Mouse (Mus musculus) liver, postnatal 0 days (tissue): Measurements from ENCODE around the gene Thap12. TPM values are rescaled to one million over a fixed set of nuclear protein-coding genes. Genes with fewer than 3 reads are reported as not detected.

ENCODE experiments used
- ATAC-seq: fragments of 200-750 bp; cut with Nextera tagmentation; 2 replicates; pipeline ENCODE4 v1.8.0; 2017; ENCODE audit warnings: mild to moderate bottlenecking, moderate library complexity
- DNase-seq: peaks from one replicate; pipeline ENCODE4 v3.0.0-alpha.2; 2016
- H3K27ac ChIP-seq: fragments of 300-500 bp; sonication (generic); 2 replicates; pipeline ENCODE4 v1.5.1; 2014; ENCODE audit warnings: antibody characterized with exemption, moderate library complexity, mild to moderate bottlenecking, low read depth
- H3K27me3 ChIP-seq: fragments of 300-500 bp; sonication (generic); 2 replicates; pipeline ENCODE4 v1.6.1; 2014; ENCODE audit warnings: low read length, control low read depth, mixed read lengths; ENCODE audit not compliant: insufficient read depth
- H3K36me3 ChIP-seq: fragments of 300-500 bp; sonication (generic); replicated peaks from 2 replicates; pipeline ENCODE4 v1.6.1; 2014; ENCODE audit warnings: mild to moderate bottlenecking, control low read depth, low read length, moderate library complexity, mixed read lengths; ENCODE audit not compliant: insufficient read depth
- H3K4me1 ChIP-seq: fragments of 300-500 bp; sonication (generic); 2 replicates; pipeline ENCODE4 v1.6.1; 2014; ENCODE audit warnings: antibody characterized with exemption, mild to moderate bottlenecking, control low read depth; ENCODE audit not compliant: insufficient read depth
- H3K4me2 ChIP-seq: fragments of 300-500 bp; sonication (generic); 2 replicates; pipeline ENCODE4 v1.6.1; 2014; ENCODE audit warnings: low read depth, mild to moderate bottlenecking, low read length, moderate library complexity, mixed read lengths
- H3K4me3 ChIP-seq: fragments of 300-500 bp; sonication (generic); 2 replicates; pipeline ENCODE4 v1.5.1; 2014; ENCODE audit warnings: low read depth, low read length
- H3K9ac ChIP-seq: fragments of 300-500 bp; sonication (generic); replicated peaks from 2 replicates; pipeline ENCODE4 v1.6.1; 2014; ENCODE audit warnings: mild to moderate bottlenecking, moderate library complexity
- H3K9me3 ChIP-seq: fragments of 300-500 bp; sonication (generic); 2 replicates; pipeline ENCODE4 v1.6.1; 2016; ENCODE audit warnings: mild to moderate bottlenecking, control low read depth, low read length, mixed read lengths
- CTCF ChIP-seq: sonication (generic); IDR thresholded peaks from 2 replicates; pipeline ENCODE4 v1.5.1; 2016; ENCODE audit warnings: antibody characterized with exemption, low read depth
- EP300 ChIP-seq: IDR thresholded peaks from 2 replicates; pipeline ENCODE4 v1.6.1; 2016; ENCODE audit warnings: antibody characterized with exemption, low read depth, mild to moderate bottlenecking
- WGBS: fragments of 180-500 bp; shearing (Covaris S2); extraction: QIAGEN DNeasy Blood & Tissue Kit; methylation state at CpG from one replicate; pipeline ENCODE4 v1.1.7; 2014; ENCODE audit not compliant: insufficient replicate concordance; 5-methylcytosine and 5-hydroxymethylcytosine counted together
- polyA plus RNA-seq: library from polyadenylated mRNA; unstranded; fragments of >200 nt; fragmentation: Nextera tagmentation; extraction: Ambion mirVana; gene quantifications from 2 replicates; pipeline ENCODE4 v1.2.1, GENCODE M21; 2015

Gene Thap12
- polyA plus RNA-seq, 1 experiment from 2014 or later = 15.7 TPM

- no peak overlapping the region for H3K4me3 ChIP-seq
- no peaks in the 10 kb centered on the region for H3K27me3 ChIP-seq
- no peaks in the 10 kb centered on the region for H3K9me3 ChIP-seq
- no peaks in the 10 kb centered on the region for H3K36me3 ChIP-seq
- H3K4me1 ChIP-seq = 0 out of 2 replicates have a peak, but pooled peaks cover 4% of the 10 kb centered on the region
- no peak overlapping the region; the same call in 1 of the 2 replicates for H3K27ac ChIP-seq
- no peak for DNase-seq
- ATAC-seq = peak; percentile 33; the same call in 1 of the 2 replicates
- TF ChIP-seq EP300 = no peak
- no peak for TF ChIP-seq CTCF
- 53% methylated on average over 24 of the region's 24 CpGs for WGBS
- no peak overlapping the region for H3K9ac ChIP-seq
- no peak overlapping the region for H3K4me2 ChIP-seq
These were observed 9.9 kb upstream of the Thap12 start for GRCm38 (mm10) chr7:98692761-98693546.

- H3K27me3 ChIP-seq = no peaks in the 10 kb centered on the region
These were observed 8.9 kb upstream of the Thap12 start for GRCm38 (mm10) chr7:98694046-98694445.

GRCm38 (mm10) chr7:98697496-98697895 is 5.4 kb upstream of the Thap12 start:
- 16% methylated on average over 2 of the region's 2 CpGs for WGBS
- Histone ChIP-seq H3K4me1 (peaks cover 7% of the 10 kb centered on the region; the same call in 1 of the 2 replicates), H3K9ac (no peak overlapping the region), H3K27ac (no peak overlapping the region), H3K27me3 (no peaks in the 10 kb centered on the region), H3K4me3 (no peak overlapping the region), H3K9me3 (no peaks in the 10 kb centered on the region), H3K4me2 (no peak overlapping the region), H3K36me3 (no peaks in the 10 kb centered on the region)
- TF ChIP-seq EP300 (no peak), CTCF (peak; percentile 56)
- ATAC-seq = no peak
- no peak for DNase-seq

More at GRCm38 (mm10) chr7:98694046-98694445, 8.9 kb upstream of the Thap12 start:
- DNase-seq = no peak
- TF ChIP-seq CTCF = no peak
- no peak for TF ChIP-seq EP300
- Histone ChIP-seq H3K4me3 (no peak overlapping the region), H3K9me3 (no peaks in the 10 kb centered on the region), H3K9ac (no peak overlapping the region), H3K4me2 (no peak overlapping the region), H3K36me3 (no peaks in the 10 kb centered on the region), H3K27ac (no peak overlapping the region), H3K4me1 (0 out of 2 replicates have a peak, but pooled peaks cover 4% of the 10 kb centered on the region)
- 30% methylated on average over 5 of the region's 5 CpGs for WGBS
- ATAC-seq = no peak

DNA sequence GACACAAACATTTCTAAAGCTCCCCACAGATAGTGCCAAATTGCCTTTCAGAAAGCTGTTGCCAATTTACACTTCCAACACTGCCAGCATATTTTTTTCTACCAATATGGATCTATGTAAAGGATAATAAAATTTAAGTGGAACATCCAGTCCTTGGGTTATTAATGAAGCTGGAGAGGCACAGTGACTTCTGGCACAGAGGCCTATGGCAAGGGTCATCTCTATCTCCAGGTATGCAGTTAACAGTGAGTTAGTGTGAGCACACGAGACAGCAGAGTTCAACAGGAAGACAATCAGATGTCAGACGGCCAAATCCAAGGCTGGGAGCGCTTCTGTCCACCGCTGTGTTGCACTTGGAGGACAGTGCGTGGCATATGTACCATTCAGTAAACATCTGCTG is 4.9 kb upstream of the Thap12 start:
- H3K27ac ChIP-seq = no peak overlapping the region
- no peaks in the 10 kb centered on the region for H3K36me3 ChIP-seq
- no peak for DNase-seq
- no peaks in the 10 kb centered on the region for H3K27me3 ChIP-seq
- H3K4me2 ChIP-seq = no peak overlapping the region
- no peak overlapping the region for H3K4me3 ChIP-seq
- peaks cover 7% of the 10 kb centered on the region; the same call in 1 of the 2 replicates for H3K4me1 ChIP-seq
- 61% methylated on average over 5 of the region's 5 CpGs for WGBS
- ATAC-seq = no peak
- H3K9ac ChIP-seq = no peak overlapping the region
- TF ChIP-seq CTCF (no peak), EP300 (no peak)
- H3K9me3 ChIP-seq = no peaks in the 10 kb centered on the region

- ATAC-seq (no peak), DNase-seq (no peak)
- no peak overlapping the region for H3K4me3 ChIP-seq
- 85% methylated on average over 4 of the region's 4 CpGs for WGBS
- H3K27me3 ChIP-seq = no peaks in the 10 kb centered on the region
- H3K27ac ChIP-seq = no peak overlapping the region
- H3K36me3 ChIP-seq = no peaks in the 10 kb centered on the region
- H3K9me3 ChIP-seq = no peaks in the 10 kb centered on the region
- H3K9ac ChIP-seq = no peak overlapping the region
- H3K4me1 ChIP-seq = peaks cover 7% of the 10 kb centered on the region; the same call in 1 of the 2 replicates
- H3K4me2 ChIP-seq = no peak overlapping the region
- TF ChIP-seq CTCF (no peak), EP300 (no peak)
These were observed 4.3 kb upstream of the Thap12 start for GRCm38 (mm10) chr7:98698590-98698989.

DNA sequence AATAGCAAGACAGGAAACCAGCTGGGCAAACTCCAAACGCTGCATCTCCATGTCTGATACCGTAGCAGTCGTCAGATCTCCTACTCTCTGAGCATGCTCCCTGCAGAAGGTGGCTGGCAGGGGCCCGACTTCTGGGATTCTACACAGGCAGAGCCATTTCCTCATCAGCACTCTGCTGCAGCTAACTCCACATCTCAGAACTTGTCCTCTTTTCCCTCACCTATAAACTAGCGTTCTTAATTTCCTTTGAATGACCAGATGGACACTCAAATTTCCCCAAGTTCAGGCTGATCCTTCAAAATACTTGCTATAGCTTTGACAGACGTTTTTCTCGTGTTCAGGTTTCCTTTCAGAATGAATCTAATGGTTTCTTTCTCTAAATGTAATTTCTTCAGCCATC is 1.1 kb upstream of the Thap12 start:
- Histone ChIP-seq H3K4me3 (peak overlapping the region; percentile 79), H3K36me3 (no peaks in the 10 kb centered on the region), H3K4me2 (peak overlapping the region; percentile 95), H3K9me3 (no peaks in the 10 kb centered on the region), H3K9ac (peak overlapping the region; percentile 74), H3K27me3 (no peaks in the 10 kb centered on the region), H3K4me1 (peaks cover 21% of the 10 kb centered on the region), H3K27ac (peak overlapping the region; percentile 88)
- WGBS = 10% methylated on average over 7 of the region's 7 CpGs
- DNase-seq (peak; percentile 35), ATAC-seq (no peak)
- TF ChIP-seq CTCF = no peak
- TF ChIP-seq EP300 = no peak
